Mouse (Mus musculus) hindbrain, embryonic 16.5 days (tissue): Measurements from ENCODE around the gene Arsa. TPM values are rescaled to one million over a fixed set of nuclear protein-coding genes. Genes with fewer than 3 reads are reported as not detected.
A peak's percentile ranks its signal among the peaks of the same experiment; 100 is the strongest.
"Not testable (repeated sequence)": the region's sequence is repeated elsewhere in the genome, so short reads cannot be mapped to it uniquely, and the experiment has no call there.

Experiments
- ATAC-seq: fragments of 200-750 bp; cut with Nextera tagmentation; 2 replicates; pipeline ENCODE4 v1.8.0; 2017; ENCODE audit warnings: moderate TSS enrichment, moderate library complexity
- H3K27ac ChIP-seq: fragments of 300-500 bp; sonication (generic); 2 replicates; pipeline ENCODE4 v1.5.1; 2014; ENCODE audit warnings: low read depth, mild to moderate bottlenecking, control low read depth, low read length, moderate library complexity
- H3K27me3 ChIP-seq: fragments of 300-500 bp; sonication (generic); replicated peaks from 2 replicates; pipeline ENCODE4 v1.6.1; 2014; ENCODE audit warnings: low read length; ENCODE audit not compliant: control insufficient read depth, insufficient read depth
- H3K36me3 ChIP-seq: fragments of 300-500 bp; sonication (generic); 2 replicates; pipeline ENCODE4 v1.6.1; 2014; ENCODE audit warnings: mild to moderate bottlenecking, low read length, moderate library complexity, mixed read lengths; ENCODE audit not compliant: control insufficient read depth, insufficient read depth
- H3K4me1 ChIP-seq: fragments of 300-500 bp; sonication (generic); 2 replicates; pipeline ENCODE4 v1.6.1; 2014; ENCODE audit warnings: low read depth, low read length; ENCODE audit not compliant: control insufficient read depth, insufficient read depth
- H3K4me2 ChIP-seq: fragments of 300-500 bp; sonication (generic); 2 replicates; pipeline ENCODE4 v1.6.1; 2014; ENCODE audit warnings: mild to moderate bottlenecking, low read length, control low read depth, moderate library complexity
- H3K4me3 ChIP-seq: fragments of 300-500 bp; sonication (generic); 2 replicates; pipeline ENCODE4 v1.5.1; 2014; ENCODE audit warnings: mild to moderate bottlenecking, low read length, control low read depth, moderate library complexity
- H3K9ac ChIP-seq: fragments of 300-500 bp; sonication (generic); 2 replicates; pipeline ENCODE4 v1.6.1; 2014; ENCODE audit warnings: low read depth, mild to moderate bottlenecking, control low read depth, low read length, moderate library complexity
- H3K9me3 ChIP-seq: fragments of 300-500 bp; sonication (generic); 2 replicates; pipeline ENCODE4 v1.6.1; 2014; ENCODE audit warnings: mild to moderate bottlenecking, low read length, moderate library complexity; ENCODE audit not compliant: control insufficient read depth
- WGBS: fragments of 180-500 bp; shearing (Covaris S2); extraction: QIAGEN DNeasy Blood & Tissue Kit; methylation state at CpG from one replicate; pipeline ENCODE4 v1.1.7; 2014; 5-methylcytosine and 5-hydroxymethylcytosine counted together
- polyA plus RNA-seq: library from polyadenylated mRNA; unstranded; fragments of >200 nt; fragmentation: Nextera tagmentation; extraction: Ambion mirVana; gene quantifications from 2 replicates; pipeline ENCODE4 v1.2.1, GENCODE M21; 2015

The Arsa gene
- polyA plus RNA-seq, 1 experiment from 2014 or later: 35.4 TPM

GRCm38 (mm10) chr15:89453865-89454478, 23.3 kb downstream of the Arsa start, which contains the start of gene Mapk8ip2:
Gene Mapk8ip2, plus strand, starts transcription at chr15:89453913.
- Histone ChIP-seq H3K4me2 (peak within 1 kb of the TSS; percentile 79), H3K27me3 (no peaks in the 10 kb centered on the region), H3K4me3 (peak within 1 kb of the TSS; percentile 48), H3K27ac (peak within 1 kb of the TSS; percentile 68), H3K9ac (peak within 1 kb of the TSS; percentile 65), H3K4me1 (peaks cover 21% of the 10 kb centered on the region), H3K9me3 (no peaks in the 10 kb centered on the region), H3K36me3 (peaks cover 27% of the 10 kb centered on the region)
- peak; percentile 79 for ATAC-seq
- WGBS: 0% methylated on average over 48 of the region's 53 CpGs

- H3K4me3 ChIP-seq: peak overlapping the region; percentile 48
- peak overlapping the region; percentile 79 for H3K4me2 ChIP-seq
- no peaks in the 10 kb centered on the region for H3K9me3 ChIP-seq
- ATAC-seq: peak; percentile 80
- peak overlapping the region; percentile 65 for H3K9ac ChIP-seq
- WGBS: 4% methylated on average over 24 of the region's 24 CpGs
- H3K27me3 ChIP-seq: no peaks in the 10 kb centered on the region
- peaks cover 21% of the 10 kb centered on the region for H3K4me1 ChIP-seq
- H3K36me3 ChIP-seq: peaks cover 19% of the 10 kb centered on the region
- peak overlapping the region; percentile 68 for H3K27ac ChIP-seq
Observed at GRCm38 (mm10) chr15:89452906-89453864, 24.0 kb downstream of the Arsa start.

- no peak overlapping the region for H3K9ac ChIP-seq
- ATAC-seq: no peak; the same call in 1 of the 2 replicates
- 37% methylated on average over 8 of the region's 8 CpGs for WGBS
Observed at GRCm38 (mm10) chr15:89442486-89443070, 34.6 kb downstream of the Arsa start.

GRCm38 (mm10) chr15:89435878-89436277, 41.3 kb downstream of the Arsa start:
- H3K4me1 ChIP-seq: no peaks in the 10 kb centered on the region; the same call in 1 of the 2 replicates
- no peak for ATAC-seq
- H3K4me3 ChIP-seq: no peak overlapping the region
- no peak overlapping the region for H3K4me2 ChIP-seq
- no peak overlapping the region for H3K9ac ChIP-seq
- H3K9me3 ChIP-seq: no peaks in the 10 kb centered on the region
- H3K27ac ChIP-seq: no peak overlapping the region
- no peaks in the 10 kb centered on the region for H3K27me3 ChIP-seq
- no peaks in the 10 kb centered on the region for H3K36me3 ChIP-seq
- 90% methylated on average over 5 of the region's 5 CpGs for WGBS

More at GRCm38 (mm10) chr15:89442486-89443070, 34.6 kb downstream of the Arsa start:
- Histone ChIP-seq H3K36me3 (no peaks in the 10 kb centered on the region), H3K9me3 (no peaks in the 10 kb centered on the region), H3K4me1 (no peaks in the 10 kb centered on the region), H3K27me3 (no peaks in the 10 kb centered on the region), H3K4me2 (no peak overlapping the region), H3K27ac (no peak overlapping the region), H3K4me3 (no peak overlapping the region)

- Histone ChIP-seq H3K4me1 (peaks cover 3% of the 10 kb centered on the region), H3K4me3 (no peak overlapping the region), H3K4me2 (no peak overlapping the region), H3K27me3 (no peaks in the 10 kb centered on the region), H3K27ac (no peak overlapping the region), H3K36me3 (no peaks in the 10 kb centered on the region), H3K9ac (no peak overlapping the region), H3K9me3 (no peaks in the 10 kb centered on the region)
- ATAC-seq: no peak
- 85% methylated on average over 3 of the region's 3 CpGs for WGBS
Observed at GRCm38 (mm10) chr15:89434136-89434535, 43.1 kb downstream of the Arsa start.

DNA sequence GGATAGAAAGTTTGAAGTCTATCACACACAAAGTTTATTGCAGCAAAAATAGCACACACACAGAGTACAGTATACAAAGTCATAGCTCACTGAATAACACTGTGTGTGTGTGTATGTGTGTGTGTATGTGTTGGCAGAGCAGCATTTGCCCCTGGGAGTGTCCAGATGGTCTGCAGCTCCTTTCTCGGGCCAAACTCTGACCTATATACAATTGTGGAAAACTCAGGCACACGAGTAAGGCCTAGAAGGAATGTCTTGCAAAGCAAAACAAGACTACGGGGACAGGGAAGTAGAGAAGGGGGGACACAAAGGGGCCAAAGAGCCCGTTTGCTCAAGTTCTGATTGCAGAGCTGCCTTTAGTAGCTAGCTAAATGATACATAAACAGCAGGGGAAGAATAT, 44.3 kb downstream of the Arsa start:
- H3K4me2 ChIP-seq: no peak overlapping the region
- H3K36me3 ChIP-seq: peaks cover under 1% of the 10 kb centered on the region; the same call in 1 of the 2 replicates
- no peaks in the 10 kb centered on the region for H3K27me3 ChIP-seq
- no peak overlapping the region for H3K9ac ChIP-seq
- H3K9me3 ChIP-seq: no peaks in the 10 kb centered on the region
- H3K4me1 ChIP-seq: peaks cover 11% of the 10 kb centered on the region
- 71% methylated on average over 4 of the region's 4 CpGs for WGBS
- ATAC-seq: no peak
- no peak overlapping the region for H3K4me3 ChIP-seq
- H3K27ac ChIP-seq: no peak overlapping the region

DNA sequence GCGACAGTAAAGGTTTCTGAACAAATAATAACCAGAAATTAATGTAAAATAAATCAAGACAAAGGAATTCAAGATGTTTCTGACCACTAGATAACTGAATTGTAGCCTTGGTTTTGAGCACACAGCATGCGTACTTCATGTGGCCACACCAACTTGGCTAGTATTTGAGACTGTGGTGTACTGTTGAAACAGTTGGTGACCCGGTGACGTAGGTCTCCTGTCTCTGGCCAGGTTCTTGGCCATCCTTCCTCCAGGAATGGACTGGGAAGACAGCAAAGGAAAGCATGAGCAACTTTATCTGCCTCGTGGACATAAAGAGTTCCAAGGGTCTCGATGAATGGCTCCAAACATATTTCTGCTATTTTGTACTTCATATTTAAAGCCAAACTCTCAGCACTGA, 45.4 kb downstream of the Arsa start:
- no peak overlapping the region for H3K27ac ChIP-seq
- H3K4me2 ChIP-seq: no peak overlapping the region
- no peak overlapping the region for H3K4me3 ChIP-seq
- 96% methylated on average over 6 of the region's 6 CpGs for WGBS
- H3K9me3 ChIP-seq: no peaks in the 10 kb centered on the region
- no peak overlapping the region for H3K9ac ChIP-seq
- ATAC-seq: no peak
- H3K36me3 ChIP-seq: peaks cover 3% of the 10 kb centered on the region; the same call in 1 of the 2 replicates
- H3K4me1 ChIP-seq: peaks cover 11% of the 10 kb centered on the region
- H3K27me3 ChIP-seq: no peaks in the 10 kb centered on the region

- Histone ChIP-seq H3K4me3 (no peak overlapping the region), H3K4me2 (no peak overlapping the region), H3K9ac (no peak overlapping the region), H3K27ac (no peak overlapping the region), H3K4me1 (peaks cover 11% of the 10 kb centered on the region), H3K36me3 (peaks cover 8% of the 10 kb centered on the region), H3K9me3 (no peaks in the 10 kb centered on the region), H3K27me3 (no peaks in the 10 kb centered on the region)
- 87% methylated on average over 3 of the region's 3 CpGs for WGBS
- ATAC-seq: no peak
Observed at GRCm38 (mm10) chr15:89431271-89431670, 46.0 kb downstream of the Arsa start.

GRCm38 (mm10) chr15:89430771-89431170, 46.5 kb downstream of the Arsa start:
- not testable (repeated sequence) for H3K9me3 ChIP-seq, H3K4me3 ChIP-seq, H3K27me3 ChIP-seq, H3K9ac ChIP-seq, ATAC-seq, H3K27ac ChIP-seq
- Histone ChIP-seq H3K36me3 (peaks cover 13% of the 10 kb centered on the region), H3K4me1 (peaks cover 11% of the 10 kb centered on the region), H3K4me2 (peak overlapping the region; percentile 95)
- 91% methylated on average over 7 of the region's 9 CpGs for WGBS
